Mouse (Mus musculus) liver, embryonic 12.5 days (tissue): ENCODE measurements around the gene Tgfb1i1. TPM values are rescaled to one million over a fixed set of nuclear protein-coding genes. Genes with fewer than 3 reads are reported as not detected.

Experiments used
- ATAC-seq: fragments of 200-750 bp; cut with Nextera tagmentation; 2 replicates; pipeline ENCODE4 v1.8.0; 2017; ENCODE audit warnings: moderate number of reproducible peaks, mild to moderate bottlenecking, moderate library complexity
- H3K27ac ChIP-seq: fragments of 300-500 bp; sonication (generic); 2 replicates; pipeline ENCODE4 v1.5.1; 2016; ENCODE audit warnings: mild to moderate bottlenecking
- H3K27me3 ChIP-seq: fragments of 300-500 bp; sonication (generic); replicated peaks from 2 replicates; pipeline ENCODE4 v1.6.1; 2016; ENCODE audit warnings: mild to moderate bottlenecking, moderate library complexity
- H3K36me3 ChIP-seq: fragments of 300-500 bp; sonication (generic); 2 replicates; pipeline ENCODE4 v1.6.1; 2016; ENCODE audit warnings: mild to moderate bottlenecking, moderate library complexity
- H3K4me1 ChIP-seq: fragments of 300-500 bp; sonication (generic); 2 replicates; pipeline ENCODE4 v1.6.1; 2016
- H3K4me2 ChIP-seq: fragments of 300-500 bp; sonication (generic); 2 replicates; pipeline ENCODE4 v1.6.1; 2016; ENCODE audit warnings: mild to moderate bottlenecking, moderate library complexity
- H3K4me3 ChIP-seq: fragments of 300-500 bp; sonication (generic); 2 replicates; pipeline ENCODE4 v1.5.1; 2016; ENCODE audit warnings: mild to moderate bottlenecking, moderate library complexity
- H3K9ac ChIP-seq: fragments of 300-500 bp; sonication (generic); 2 replicates; pipeline ENCODE4 v1.6.1; 2016; ENCODE audit warnings: mild to moderate bottlenecking, moderate library complexity
- H3K9me3 ChIP-seq: fragments of 300-500 bp; sonication (generic); replicated peaks from 2 replicates; pipeline ENCODE4 v1.6.1; 2016; ENCODE audit warnings: mild to moderate bottlenecking, moderate library complexity
- WGBS: fragments of 180-500 bp; shearing (Covaris S2); methylation state at CpG from one replicate; pipeline ENCODE4 v1.1.7; 2016; ENCODE audit not compliant: insufficient replicate concordance; 5-methylcytosine and 5-hydroxymethylcytosine counted together
- polyA plus RNA-seq: library from polyadenylated mRNA; unstranded; fragments of >200 nt; fragmentation: Nextera tagmentation; extraction: Ambion mirVana; gene quantifications from 2 replicates; pipeline ENCODE4 v1.2.1, GENCODE M21; 2016

Tgfb1i1 gene
- polyA plus RNA-seq = 22.3 and 25.1 TPM in 2 replicates

DNA sequence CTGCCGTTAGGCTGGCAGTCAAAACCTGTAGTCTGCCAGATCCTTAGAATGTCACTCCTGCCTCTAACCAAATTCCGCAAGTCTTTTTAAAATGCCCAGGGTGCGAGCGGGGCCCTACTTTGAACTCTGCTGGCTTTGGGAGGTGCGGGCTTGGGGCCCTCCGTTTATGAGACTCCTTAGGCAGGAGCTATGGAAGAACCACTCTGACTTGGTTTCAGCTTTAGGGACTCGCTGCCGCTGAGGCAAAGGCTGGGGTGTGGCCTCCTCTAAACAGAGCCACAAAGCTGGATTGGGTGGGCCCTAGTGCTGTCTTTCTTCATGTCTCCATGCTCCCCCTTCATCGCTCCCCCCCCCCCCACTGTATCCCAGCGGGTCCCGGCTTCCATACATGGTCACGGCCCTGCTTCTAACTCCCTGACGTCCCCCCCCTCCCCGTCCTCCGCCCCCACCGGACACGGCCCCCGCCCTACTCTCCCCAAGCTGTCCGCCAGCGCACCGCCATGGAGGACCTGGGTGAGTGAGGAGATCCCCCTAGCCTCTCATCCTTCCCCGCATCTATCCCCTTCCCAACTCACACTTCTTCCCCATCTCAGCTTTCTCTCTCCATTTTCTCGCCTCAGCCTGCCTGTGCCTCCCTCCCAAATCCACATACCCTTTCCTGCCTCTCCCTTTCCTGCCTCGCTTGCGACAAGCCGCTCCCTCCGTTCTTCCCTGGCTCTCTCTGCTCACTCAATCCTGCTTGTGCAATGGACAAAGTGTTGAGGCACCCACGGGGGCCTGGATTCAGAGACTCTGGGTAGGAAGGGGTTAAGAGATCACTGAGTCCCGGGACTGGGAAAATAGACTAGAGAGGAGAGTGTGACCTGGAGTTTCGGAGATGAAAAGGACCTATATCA lies at the start of gene Tgfb1i1:
Tgfb1i1 (plus strand) TSS at position 317 of the 896 bp plus-strand sequence.
- Histone ChIP-seq H3K4me3 (peak within 1 kb of the TSS; percentile 59), H3K9me3 (no peaks in the 10 kb centered on the region), H3K36me3 (peaks cover 36% of the 10 kb centered on the region), H3K9ac (peak within 1 kb of the TSS; percentile 72), H3K4me1 (peaks cover 26% of the 10 kb centered on the region), H3K27me3 (peaks cover 32% of the 10 kb centered on the region), H3K27ac (peak within 1 kb of the TSS; percentile 63), H3K4me2 (peak within 1 kb of the TSS; percentile 78)
- 9% methylated on average over 29 of the region's 30 CpGs for WGBS
- peak; percentile 58 for ATAC-seq

DNA sequence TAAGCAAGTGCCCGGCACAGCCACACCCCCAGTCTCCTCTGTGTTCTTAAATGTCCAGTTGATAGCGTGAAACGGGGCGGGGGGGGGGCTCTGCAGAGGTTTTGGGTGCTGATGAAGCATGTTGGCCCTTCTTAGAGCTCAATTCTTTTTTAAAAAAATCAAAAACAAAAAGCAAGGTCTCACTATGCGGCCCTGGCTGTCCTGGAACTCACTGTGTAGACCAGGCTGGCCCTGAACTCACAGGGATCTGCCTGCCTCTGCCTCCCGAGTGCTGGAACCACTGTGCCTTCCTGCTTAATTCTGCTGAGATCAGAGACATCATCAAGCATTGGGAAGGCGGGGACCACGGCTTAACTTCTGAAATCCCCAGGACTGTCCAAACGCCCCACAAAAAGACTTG lies 45.0 kb upstream of the Tgfb1i1 start:
- Histone ChIP-seq H3K27ac (no peak overlapping the region), H3K9me3 (no peaks in the 10 kb centered on the region), H3K4me2 (no peak overlapping the region), H3K4me1 (no peaks in the 10 kb centered on the region), H3K4me3 (no peak overlapping the region), H3K27me3 (no peaks in the 10 kb centered on the region), H3K36me3 (no peaks in the 10 kb centered on the region), H3K9ac (no peak overlapping the region)
- 70% methylated on average over 9 of the region's 9 CpGs for WGBS
- ATAC-seq = no peak

DNA sequence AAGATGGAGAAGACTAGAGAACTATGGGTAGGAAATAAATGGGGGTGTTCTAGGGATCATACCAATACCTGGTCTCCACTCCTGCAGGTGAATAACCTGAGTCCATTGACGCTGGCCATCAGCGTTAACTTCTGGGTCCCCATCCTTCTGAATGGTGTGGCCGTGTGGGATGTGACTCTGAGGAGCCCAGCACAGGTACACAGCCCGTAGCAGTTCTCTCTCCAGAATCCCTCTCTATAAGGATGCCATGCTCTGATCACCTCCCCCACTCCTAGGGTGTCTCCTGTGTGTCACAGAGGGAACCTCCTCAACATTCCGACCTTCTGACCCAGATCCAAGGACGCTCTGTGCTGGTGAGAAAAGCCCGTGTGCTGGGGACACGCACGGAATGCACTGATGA lies 43.5 kb upstream of the Tgfb1i1 start:
- WGBS = 75% methylated on average over 9 of the region's 9 CpGs
- H3K27ac ChIP-seq = no peak overlapping the region
- no peak overlapping the region for H3K4me3 ChIP-seq
- no peak for ATAC-seq
- no peaks in the 10 kb centered on the region for H3K4me1 ChIP-seq
- H3K4me2 ChIP-seq = no peak overlapping the region
- H3K9ac ChIP-seq = no peak overlapping the region
- H3K27me3 ChIP-seq = no peaks in the 10 kb centered on the region
- H3K9me3 ChIP-seq = no peaks in the 10 kb centered on the region
- H3K36me3 ChIP-seq = no peaks in the 10 kb centered on the region

DNA sequence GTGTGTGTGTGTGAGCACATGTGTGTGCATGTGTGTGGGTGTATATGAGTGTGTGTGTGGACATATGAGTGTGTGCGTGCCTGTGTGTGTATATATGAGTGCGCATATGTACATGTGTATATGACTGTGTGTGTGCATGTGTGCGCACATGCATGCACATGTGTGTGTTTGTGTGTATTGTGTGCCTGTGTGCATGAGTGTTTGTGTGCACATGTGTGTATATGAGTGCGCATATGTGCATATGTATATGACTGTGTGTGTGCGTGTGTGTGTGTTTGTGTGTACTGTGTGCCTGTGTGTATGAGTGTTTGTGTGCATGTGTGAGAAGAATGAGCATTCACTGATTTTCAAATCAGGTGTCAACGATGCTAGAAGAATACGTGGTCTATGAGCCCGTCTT lies 42.4 kb upstream of the Tgfb1i1 start:
- no peak overlapping the region for H3K27ac ChIP-seq
- H3K9me3 ChIP-seq = no peaks in the 10 kb centered on the region
- H3K4me3 ChIP-seq = no peak overlapping the region
- H3K4me2 ChIP-seq = no peak overlapping the region
- 85% methylated on average over 8 of the region's 8 CpGs for WGBS
- ATAC-seq = no peak
- H3K27me3 ChIP-seq = no peaks in the 10 kb centered on the region
- H3K9ac ChIP-seq = no peak overlapping the region
- no peaks in the 10 kb centered on the region for H3K4me1 ChIP-seq
- H3K36me3 ChIP-seq = no peaks in the 10 kb centered on the region

DNA sequence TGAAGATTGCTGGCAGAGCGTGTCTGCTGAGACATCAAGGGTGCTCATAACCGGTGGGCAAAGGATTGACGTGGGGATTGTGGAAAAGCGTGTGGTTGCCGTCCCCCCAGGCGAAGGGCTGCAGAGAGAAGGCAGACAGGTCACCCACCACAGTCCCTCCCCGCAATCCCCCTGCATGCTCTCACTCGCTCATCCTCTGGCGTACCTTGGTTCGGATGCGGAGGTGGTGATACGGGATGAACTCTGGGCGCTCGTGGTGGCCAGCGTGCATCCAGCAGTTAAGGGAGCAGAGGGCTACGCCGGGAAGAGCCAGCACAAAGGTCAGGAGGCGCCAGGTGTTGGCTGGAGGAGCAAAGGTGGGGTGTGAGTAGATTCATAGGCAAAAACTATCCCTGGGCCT lies 40.9 kb upstream of the Tgfb1i1 start:
- H3K4me3 ChIP-seq = no peak overlapping the region
- H3K36me3 ChIP-seq = no peaks in the 10 kb centered on the region
- WGBS = 72% methylated on average over 18 of the region's 18 CpGs
- no peak overlapping the region for H3K4me2 ChIP-seq
- no peak for ATAC-seq
- no peaks in the 10 kb centered on the region for H3K4me1 ChIP-seq
- no peak overlapping the region for H3K27ac ChIP-seq
- H3K9ac ChIP-seq = no peak overlapping the region
- H3K9me3 ChIP-seq = no peaks in the 10 kb centered on the region
- no peaks in the 10 kb centered on the region for H3K27me3 ChIP-seq

DNA sequence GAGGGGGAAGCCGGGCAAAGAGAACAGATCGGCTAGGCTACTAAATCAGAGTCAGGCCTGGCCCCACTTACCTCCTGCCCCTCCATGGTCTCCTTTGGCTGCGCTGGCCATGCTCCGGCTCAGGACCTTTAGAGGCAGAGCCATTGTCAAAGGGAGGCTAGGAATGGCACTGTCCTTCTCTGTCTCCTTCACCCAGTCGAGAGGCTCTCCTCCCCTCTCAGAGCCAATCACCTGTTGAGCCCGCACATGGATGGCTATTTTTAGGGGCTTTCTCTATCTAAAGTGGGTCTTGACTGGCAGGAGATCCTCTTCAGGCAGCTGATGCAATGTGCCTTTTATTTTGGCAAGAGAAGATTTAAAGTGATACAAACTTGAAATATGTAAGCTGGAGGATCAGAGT lies 40.5 kb upstream of the Tgfb1i1 start, which contains the start of gene Cox6a2:
Cox6a2 (minus strand) TSS at position 236 of the 400 bp plus-strand sequence.
- Histone ChIP-seq H3K9me3 (no peaks in the 10 kb centered on the region), H3K27me3 (no peaks in the 10 kb centered on the region), H3K4me1 (no peaks in the 10 kb centered on the region), H3K9ac (no peak within 1 kb of the TSS), H3K4me2 (no peak within 1 kb of the TSS), H3K36me3 (no peaks in the 10 kb centered on the region), H3K27ac (no peak within 1 kb of the TSS), H3K4me3 (no peak within 1 kb of the TSS)
- ATAC-seq = no peak
- WGBS = 62% methylated on average over 6 of the region's 6 CpGs

DNA sequence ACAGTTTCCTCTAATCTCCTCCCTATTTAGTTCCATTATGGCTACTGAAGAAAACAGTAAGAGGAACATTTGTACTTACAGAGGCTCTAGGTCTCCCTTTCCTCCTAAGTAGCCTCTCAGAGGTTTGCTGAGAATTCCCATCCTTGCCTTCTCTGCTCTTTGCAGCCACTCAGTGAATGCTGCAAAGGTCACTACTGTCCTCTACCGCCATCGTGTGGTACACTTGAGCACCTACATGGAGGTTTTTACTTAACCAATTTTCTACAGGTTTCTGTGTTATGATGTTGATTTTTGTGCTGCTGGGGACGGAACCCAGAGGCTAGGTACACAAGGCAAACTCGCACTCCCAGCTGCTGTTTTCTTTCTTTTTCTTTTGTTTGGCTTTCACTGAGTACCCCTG lies 38.4 kb upstream of the Tgfb1i1 start:
- 5% methylated on average over 4 of the region's 4 CpGs for WGBS
- no peak overlapping the region for H3K4me2 ChIP-seq
- no peaks in the 10 kb centered on the region for H3K36me3 ChIP-seq
- H3K27ac ChIP-seq = no peak overlapping the region
- no peak for ATAC-seq
- H3K27me3 ChIP-seq = no peaks in the 10 kb centered on the region
- H3K9me3 ChIP-seq = no peaks in the 10 kb centered on the region
- H3K9ac ChIP-seq = no peak overlapping the region
- H3K4me3 ChIP-seq = no peak overlapping the region
- H3K4me1 ChIP-seq = no peaks in the 10 kb centered on the region

DNA sequence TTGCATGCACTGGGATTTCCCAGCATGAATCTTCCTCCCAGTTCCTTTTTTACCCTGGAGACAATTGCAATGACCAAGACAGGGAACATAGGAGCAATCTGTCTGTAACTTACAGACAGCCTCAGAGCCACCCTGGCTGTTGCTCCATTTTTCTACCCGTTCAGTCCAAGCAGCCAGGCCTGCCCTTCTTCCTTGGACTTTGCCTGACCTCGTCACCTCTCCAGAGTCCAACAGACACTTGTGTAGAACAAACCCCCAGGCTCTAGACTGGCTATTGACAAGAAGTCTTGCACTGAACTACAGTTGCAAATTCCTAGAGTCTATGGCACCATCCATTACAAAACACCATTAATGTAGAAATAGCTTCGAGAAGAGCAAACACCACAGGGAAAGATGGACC lies 36.8 kb upstream of the Tgfb1i1 start:
- H3K4me2 ChIP-seq = no peak overlapping the region
- WGBS = 46% methylated on average over 3 of the region's 3 CpGs
- H3K9ac ChIP-seq = no peak overlapping the region
- no peaks in the 10 kb centered on the region for H3K4me1 ChIP-seq
- H3K9me3 ChIP-seq = no peaks in the 10 kb centered on the region
- no peak overlapping the region for H3K4me3 ChIP-seq
- H3K27ac ChIP-seq = no peak overlapping the region
- no peaks in the 10 kb centered on the region for H3K27me3 ChIP-seq
- ATAC-seq = no peak
- no peaks in the 10 kb centered on the region for H3K36me3 ChIP-seq

DNA sequence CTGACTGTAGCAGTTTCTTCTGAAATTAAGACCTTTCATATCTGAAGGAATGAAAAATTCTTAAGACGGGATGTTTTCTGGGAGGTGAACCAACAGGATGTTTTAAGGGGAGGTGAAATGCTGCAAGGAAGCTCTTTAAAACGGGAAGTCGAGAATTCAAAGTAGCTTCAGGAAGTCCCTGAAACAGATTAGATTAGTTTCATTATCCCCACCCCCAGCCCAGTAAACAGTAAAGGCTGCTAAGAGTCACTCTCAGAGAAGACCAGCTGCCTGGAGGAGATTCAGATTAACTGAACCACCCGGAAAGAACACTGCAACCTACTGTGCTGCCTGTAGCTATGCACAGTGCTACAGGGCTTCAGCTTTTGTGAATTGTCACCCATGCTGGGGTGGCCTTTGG lies 26.7 kb upstream of the Tgfb1i1 start:
- ATAC-seq = no peak
- no peak overlapping the region for H3K9ac ChIP-seq
- H3K4me2 ChIP-seq = no peak overlapping the region
- H3K9me3 ChIP-seq = no peaks in the 10 kb centered on the region
- no peaks in the 10 kb centered on the region for H3K36me3 ChIP-seq
- no peaks in the 10 kb centered on the region for H3K27me3 ChIP-seq
- WGBS = 42% methylated on average over 4 of the region's 4 CpGs
- no peak overlapping the region for H3K27ac ChIP-seq
- no peak overlapping the region for H3K4me3 ChIP-seq
- no peaks in the 10 kb centered on the region for H3K4me1 ChIP-seq

DNA sequence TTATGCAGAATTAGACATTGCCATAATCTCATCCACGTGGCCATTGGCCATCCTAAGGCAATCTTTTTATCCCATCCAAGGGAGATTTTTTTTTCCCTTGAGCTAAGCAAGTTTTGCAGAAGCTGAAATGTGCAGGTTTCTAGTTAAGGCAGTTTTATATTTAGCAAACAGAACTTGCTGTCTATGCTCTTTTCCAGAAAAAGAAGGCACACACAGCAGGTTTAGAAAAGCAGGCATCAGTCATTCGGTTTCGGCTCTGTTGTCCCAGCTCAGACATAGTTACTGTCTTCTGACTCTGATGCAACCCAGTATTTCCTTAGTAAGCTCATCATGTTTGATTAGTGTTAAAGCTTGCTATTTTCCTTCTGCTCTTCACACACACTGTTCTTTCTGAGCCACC lies 25.7 kb upstream of the Tgfb1i1 start:
- no peak overlapping the region for H3K4me2 ChIP-seq
- no peak overlapping the region for H3K4me3 ChIP-seq
- no peaks in the 10 kb centered on the region for H3K27me3 ChIP-seq
- no peak for ATAC-seq
- WGBS = 64% methylated on average over 3 of the region's 3 CpGs
- H3K4me1 ChIP-seq = no peaks in the 10 kb centered on the region
- H3K36me3 ChIP-seq = no peaks in the 10 kb centered on the region
- no peak overlapping the region for H3K9ac ChIP-seq
- H3K9me3 ChIP-seq = no peaks in the 10 kb centered on the region
- H3K27ac ChIP-seq = no peak overlapping the region

DNA sequence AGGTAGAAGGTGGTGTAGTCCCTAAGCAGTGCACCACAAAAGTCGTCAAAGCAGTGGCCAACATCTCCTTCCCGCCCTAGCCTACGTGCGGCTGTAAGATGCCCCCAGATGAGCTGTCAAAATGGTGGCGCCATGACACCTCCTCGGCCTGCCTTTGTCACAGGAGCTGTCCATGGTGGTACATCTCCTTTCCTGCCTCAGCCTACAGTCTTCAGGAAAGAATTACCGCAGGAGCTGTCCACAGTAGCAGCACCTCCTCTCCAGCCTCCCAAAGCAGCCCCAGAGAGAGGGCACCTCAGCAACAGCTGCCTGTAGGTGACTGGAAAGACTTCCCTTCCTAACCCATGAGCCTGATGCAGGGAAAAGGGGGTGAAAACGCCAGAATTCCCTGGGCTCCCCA lies 14.9 kb upstream of the Tgfb1i1 start:
- H3K36me3 ChIP-seq = peaks cover 7% of the 10 kb centered on the region
- H3K27me3 ChIP-seq = peaks cover 9% of the 10 kb centered on the region; the same call in 1 of the 2 replicates
- no peaks in the 10 kb centered on the region for H3K9me3 ChIP-seq
- H3K27ac ChIP-seq = no peak overlapping the region
- no peak for ATAC-seq
- no peak overlapping the region for H3K4me2 ChIP-seq
- 27% methylated on average over 8 of the region's 8 CpGs for WGBS
- peaks cover 4% of the 10 kb centered on the region for H3K4me1 ChIP-seq
- no peak overlapping the region for H3K9ac ChIP-seq
- no peak overlapping the region for H3K4me3 ChIP-seq

DNA sequence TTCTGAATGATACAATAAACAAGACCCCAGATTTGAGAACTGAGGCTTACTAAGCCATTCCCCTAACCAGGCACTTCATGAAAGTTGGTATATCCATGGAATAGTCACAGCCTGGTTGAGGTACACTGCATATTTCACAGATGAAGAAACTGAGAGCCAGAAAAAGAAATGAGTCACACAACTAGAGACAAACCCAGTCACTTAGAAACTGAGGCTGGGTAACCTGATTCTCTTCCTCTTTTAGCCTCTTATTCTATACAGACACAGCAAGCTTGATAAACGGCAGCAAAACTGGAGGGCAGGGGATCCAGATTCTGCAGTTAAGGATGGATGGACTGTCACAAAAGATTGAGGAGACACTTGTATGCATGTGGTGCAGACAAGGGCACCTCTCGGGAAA lies 11.8 kb upstream of the Tgfb1i1 start:
- ATAC-seq = no peak
- Histone ChIP-seq H3K9me3 (no peaks in the 10 kb centered on the region), H3K27ac (no peak overlapping the region), H3K4me3 (no peak overlapping the region), H3K4me1 (peaks cover 21% of the 10 kb centered on the region), H3K9ac (no peak overlapping the region), H3K36me3 (peaks cover 10% of the 10 kb centered on the region), H3K4me2 (no peak overlapping the region), H3K27me3 (peaks cover 9% of the 10 kb centered on the region; the same call in 1 of the 2 replicates)
- 58% methylated on average over 2 of the region's 2 CpGs for WGBS
